Mouse (Mus musculus) megakaryocyte, embryonic 14.5 days (primary cell): Measurements from ENCODE around the gene Prr14l. TPM values are rescaled to one million over a fixed set of nuclear protein-coding genes. Genes with fewer than 3 reads are reported as not detected.
A peak's percentile ranks its signal among the peaks of the same experiment; 100 is the strongest.
"Not testable (repeated sequence)": the region's sequence is repeated elsewhere in the genome, so short reads cannot be mapped to it uniquely, and the experiment has no call there.

Source experiments
- H3K27me3 ChIP-seq: replicated peaks from 2 replicates; pipeline ENCODE3; 2012; ENCODE audit warnings: inconsistent platforms
- H3K36me3 ChIP-seq: replicated peaks from 2 replicates; pipeline ENCODE3; 2012; ENCODE audit warnings: low read length, inconsistent platforms, mixed read lengths
- H3K4me1 ChIP-seq: 2 replicates; pipeline ENCODE4 v1.6.1; 2012; ENCODE audit warnings: inconsistent platforms
- H3K4me3 ChIP-seq: replicated peaks from 2 replicates; pipeline ENCODE3; 2012; ENCODE audit warnings: moderate library complexity, mild to moderate bottlenecking, inconsistent platforms
- H3K9me3 ChIP-seq: 2 replicates; pipeline ENCODE4 v1.6.1; 2012; ENCODE audit warnings: inconsistent platforms
- FLI1 ChIP-seq: IDR thresholded peaks from 2 replicates; pipeline ENCODE4 v1.6.1; 2012; ENCODE audit warnings: low read length, inconsistent platforms, mixed read lengths
- GATA1 ChIP-seq: IDR thresholded peaks from 3 replicates; pipeline ENCODE4 v1.6.1; 2012; ENCODE audit warnings: mixed read lengths, low read length, inconsistent platforms, borderline replicate concordance
- polyA plus RNA-seq: library from polyadenylated mRNA; stranded (reverse); fragments of >175 nt; gene quantifications from 2 replicates; pipeline ENCODE4 v1.2.3, GENCODE M21; 2012; ENCODE audit warnings: low replicate concordance; ENCODE audit not compliant: insufficient read depth

Prr14l gene
- polyA plus RNA-seq, 1 experiment = 1.3 TPM

- H3K27me3 ChIP-seq = no peaks in the 10 kb centered on the region
- no peak overlapping the region for H3K4me3 ChIP-seq
- H3K36me3 ChIP-seq = peaks cover 24% of the 10 kb centered on the region
- TF ChIP-seq FLI1 (no peak), GATA1 (no peak)
- peaks cover 15% of the 10 kb centered on the region; the same call in 1 of the 2 replicates for H3K4me1 ChIP-seq
- no peaks in the 10 kb centered on the region for H3K9me3 ChIP-seq
These were observed 93.3 kb downstream of the Prr14l start for GRCm38 (mm10) chr5:32760787-32761186.

- H3K27me3 ChIP-seq, H3K4me3 ChIP-seq, H3K9me3 ChIP-seq: not testable (repeated sequence)
- Histone ChIP-seq H3K36me3 (peaks cover 24% of the 10 kb centered on the region), H3K4me1 (peaks cover 16% of the 10 kb centered on the region)
These were observed 93.7 kb downstream of the Prr14l start for GRCm38 (mm10) chr5:32760352-32760751.

DNA sequence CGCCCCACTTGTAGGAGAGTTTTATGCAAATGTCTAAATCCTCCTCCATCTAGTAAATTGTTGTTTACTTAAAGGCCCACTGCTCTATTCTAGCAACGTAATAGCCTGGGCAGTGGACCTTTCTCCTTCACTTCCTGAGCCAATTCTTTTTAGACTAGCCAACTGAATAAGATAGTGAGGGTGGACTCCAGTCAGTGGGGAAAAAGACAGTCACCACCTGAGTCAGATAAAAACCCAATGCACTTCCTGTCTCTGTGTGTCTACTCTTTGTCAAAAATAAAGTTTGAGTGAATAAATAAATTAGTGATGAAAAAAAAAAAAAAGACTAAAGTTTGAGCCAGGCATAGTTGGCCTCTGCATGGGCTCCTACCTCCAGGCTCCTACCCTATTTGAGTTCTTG lies 94.4 kb downstream of the Prr14l start:
- peaks cover 20% of the 10 kb centered on the region for H3K36me3 ChIP-seq
- peaks cover 19% of the 10 kb centered on the region for H3K4me1 ChIP-seq
- TF ChIP-seq FLI1 (no peak), GATA1 (no peak)
- no peak overlapping the region for H3K4me3 ChIP-seq
- H3K9me3 ChIP-seq = no peaks in the 10 kb centered on the region
- no peaks in the 10 kb centered on the region for H3K27me3 ChIP-seq

- Histone ChIP-seq H3K27me3 (no peaks in the 10 kb centered on the region), H3K4me3 (no peak overlapping the region), H3K36me3 (peaks cover 3% of the 10 kb centered on the region), H3K9me3 (0 out of 2 replicates have a peak, but pooled peaks cover 3% of the 10 kb centered on the region), H3K4me1 (peaks cover 38% of the 10 kb centered on the region)
- no peak for TF ChIP-seq FLI1
- no peak for TF ChIP-seq GATA1
These were observed 97.9 kb downstream of the Prr14l start for GRCm38 (mm10) chr5:32756141-32756540.

GRCm38 (mm10) chr5:32751736-32752135 lies 102.3 kb downstream of the Prr14l start:
- Histone ChIP-seq H3K36me3 (peaks cover 8% of the 10 kb centered on the region), H3K27me3 (no peaks in the 10 kb centered on the region), H3K4me3 (no peak overlapping the region), H3K4me1 (peaks cover 51% of the 10 kb centered on the region), H3K9me3 (0 out of 2 replicates have a peak, but pooled peaks cover 3% of the 10 kb centered on the region)
- no peak for TF ChIP-seq GATA1
- no peak for TF ChIP-seq FLI1

DNA sequence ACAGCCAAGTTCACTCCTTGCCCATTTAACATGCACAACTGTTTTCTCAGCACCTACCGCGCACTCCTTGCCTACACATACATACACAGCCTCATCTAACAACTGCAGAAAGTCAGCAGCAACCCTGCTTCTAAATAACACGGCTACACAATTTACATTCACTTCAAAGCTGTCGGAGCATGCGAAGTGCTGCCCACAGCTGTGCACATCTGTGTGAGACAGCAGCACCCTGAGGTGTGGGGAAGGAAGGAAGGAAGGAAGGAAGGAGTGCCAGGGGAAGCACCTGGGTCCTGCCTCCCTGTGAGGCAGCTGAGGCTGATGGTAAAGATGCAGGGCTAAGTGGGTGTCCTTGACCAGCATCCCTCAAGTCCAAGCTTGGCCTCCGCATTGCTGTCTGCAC lies 105.1 kb downstream of the Prr14l start:
- no peak for TF ChIP-seq GATA1
- no peak for TF ChIP-seq FLI1
- H3K27me3 ChIP-seq = no peaks in the 10 kb centered on the region

DNA sequence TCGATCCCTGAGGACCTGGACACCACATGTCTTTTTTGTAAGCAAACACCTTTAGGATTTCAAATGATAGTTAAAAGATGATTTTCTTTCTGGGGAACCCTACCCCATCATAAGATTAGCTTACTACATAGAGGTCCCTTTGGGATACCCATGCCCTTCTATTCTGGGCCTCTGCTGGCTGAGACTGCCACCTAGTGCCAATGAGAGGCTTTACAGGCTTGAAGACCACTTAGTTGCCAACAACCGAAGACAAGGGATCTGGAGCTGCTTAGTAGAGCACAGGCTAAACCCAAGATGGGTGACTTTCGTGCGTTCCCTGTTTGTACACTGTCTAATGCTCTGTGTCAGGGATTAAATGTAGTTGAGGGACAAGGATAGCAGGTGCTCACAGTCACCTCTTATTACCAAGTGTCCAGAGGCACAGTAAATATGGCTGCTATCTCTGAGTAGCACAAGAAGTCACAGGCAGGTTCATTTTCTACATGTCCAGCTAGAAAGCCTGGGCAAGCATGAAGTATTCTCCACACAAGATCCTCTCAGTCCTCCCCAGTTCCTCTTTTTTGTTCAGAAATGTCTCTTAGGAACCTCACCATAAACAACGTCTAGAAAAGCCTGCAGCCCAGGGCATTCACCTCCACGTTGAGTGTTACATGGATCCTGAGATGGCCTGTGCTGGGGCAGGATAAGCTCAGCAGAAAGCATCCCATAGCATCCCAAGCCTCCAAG lies 106.2 kb downstream of the Prr14l start:
- Histone ChIP-seq H3K4me1 (peaks cover 77% of the 10 kb centered on the region), H3K4me3 (peak overlapping the region; percentile 92), H3K36me3 (peaks cover 27% of the 10 kb centered on the region), H3K27me3 (no peaks in the 10 kb centered on the region), H3K9me3 (no peaks in the 10 kb centered on the region)
- no peak for TF ChIP-seq GATA1
- TF ChIP-seq FLI1 = no peak

More for the DNA sequence above, 105.1 kb downstream of the Prr14l start:
- H3K4me1 ChIP-seq = peaks cover 73% of the 10 kb centered on the region
- no peaks in the 10 kb centered on the region for H3K9me3 ChIP-seq
- peaks cover 15% of the 10 kb centered on the region for H3K36me3 ChIP-seq
- H3K4me3 ChIP-seq = no peak overlapping the region

- Histone ChIP-seq H3K9me3 (no peaks in the 10 kb centered on the region), H3K27me3 (no peaks in the 10 kb centered on the region), H3K4me3 (peak overlapping the region; percentile 92), H3K4me1 (peaks cover 73% of the 10 kb centered on the region), H3K36me3 (peaks cover 45% of the 10 kb centered on the region)
- TF ChIP-seq FLI1 (no peak), GATA1 (no peak)
These were observed 108.1 kb downstream of the Prr14l start for GRCm38 (mm10) chr5:32745705-32746655.

GRCm38 (mm10) chr5:32742149-32742548 lies 111.9 kb downstream of the Prr14l start:
- Histone ChIP-seq H3K4me3 (no peak overlapping the region), H3K4me1 (peaks cover 54% of the 10 kb centered on the region), H3K36me3 (peaks cover 73% of the 10 kb centered on the region), H3K9me3 (no peaks in the 10 kb centered on the region), H3K27me3 (no peaks in the 10 kb centered on the region)
- no peak for TF ChIP-seq FLI1
- TF ChIP-seq GATA1 = no peak

DNA sequence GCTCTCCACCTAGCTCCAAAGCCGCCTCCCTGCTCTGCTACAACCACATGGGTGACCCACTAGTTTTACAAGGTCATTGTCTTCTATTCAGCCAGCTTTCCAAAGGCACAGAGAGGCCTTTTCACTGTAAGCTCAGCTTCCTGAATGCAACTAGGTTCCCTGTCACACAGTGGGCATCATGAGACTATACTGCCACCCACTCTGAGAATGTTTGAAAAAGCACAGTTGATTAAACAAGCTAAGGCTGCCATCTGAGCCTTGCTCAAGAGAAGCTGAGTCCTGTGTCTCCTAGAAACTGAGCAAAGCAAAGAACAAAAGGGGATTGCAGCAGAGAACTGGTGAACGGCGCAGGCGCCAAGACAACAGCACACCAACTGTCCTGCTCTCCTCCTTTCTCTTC lies 112.7 kb downstream of the Prr14l start:
- peaks cover 81% of the 10 kb centered on the region for H3K36me3 ChIP-seq
- not testable (repeated sequence) for H3K9me3 ChIP-seq

DNA sequence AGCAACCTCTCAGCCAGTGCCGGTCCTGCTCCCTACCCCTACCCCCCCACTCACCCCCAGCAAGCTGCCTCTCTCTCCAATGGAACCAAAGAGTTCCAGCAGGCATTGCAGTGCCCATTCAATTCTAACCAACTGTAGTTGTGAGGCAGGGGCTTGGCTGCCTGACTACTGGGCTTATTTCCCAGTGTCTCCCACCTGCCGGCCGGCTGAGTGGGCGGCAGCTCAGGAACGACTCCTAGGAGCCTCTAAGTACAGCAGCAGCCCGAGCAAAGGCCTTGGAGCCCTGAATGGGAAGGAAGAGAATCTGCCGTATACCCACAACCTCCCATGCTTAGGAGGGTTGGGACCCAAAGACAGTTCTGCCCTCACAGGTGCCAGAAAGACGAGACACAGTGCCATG lies 113.2 kb downstream of the Prr14l start:
- not testable (repeated sequence) for H3K27me3 ChIP-seq, H3K9me3 ChIP-seq, H3K4me3 ChIP-seq
- H3K36me3 ChIP-seq = peaks cover 86% of the 10 kb centered on the region
- peaks cover 41% of the 10 kb centered on the region for H3K4me1 ChIP-seq

More for the DNA sequence above, 112.7 kb downstream of the Prr14l start:
- H3K4me3 ChIP-seq, H3K27me3 ChIP-seq: not testable (repeated sequence)
- H3K4me1 ChIP-seq = peaks cover 47% of the 10 kb centered on the region
